Mouse (Mus musculus) olfactory bulb, adult 2 months (tissue): Measurements from ENCODE around the gene Col2a1.
A peak's percentile ranks its signal among the peaks of the same experiment; 100 is the strongest.

Experiments used
- CTCF ChIP-seq: fragments of 200-500 bp; IDR thresholded peaks from 2 replicates; pipeline ENCODE4 v1.5.1; 2012; ENCODE audit warnings: low read depth, mild to moderate bottlenecking, low read length, moderate library complexity; ENCODE audit not compliant: insufficient read depth
- POLR2A ChIP-seq: fragments of 200-500 bp; IDR thresholded peaks from 2 replicates; pipeline ENCODE4 v1.6.1; 2012; ENCODE audit warnings: mild to moderate bottlenecking, low read depth, low read length, moderate library complexity; ENCODE audit not compliant: insufficient read depth

DNA sequence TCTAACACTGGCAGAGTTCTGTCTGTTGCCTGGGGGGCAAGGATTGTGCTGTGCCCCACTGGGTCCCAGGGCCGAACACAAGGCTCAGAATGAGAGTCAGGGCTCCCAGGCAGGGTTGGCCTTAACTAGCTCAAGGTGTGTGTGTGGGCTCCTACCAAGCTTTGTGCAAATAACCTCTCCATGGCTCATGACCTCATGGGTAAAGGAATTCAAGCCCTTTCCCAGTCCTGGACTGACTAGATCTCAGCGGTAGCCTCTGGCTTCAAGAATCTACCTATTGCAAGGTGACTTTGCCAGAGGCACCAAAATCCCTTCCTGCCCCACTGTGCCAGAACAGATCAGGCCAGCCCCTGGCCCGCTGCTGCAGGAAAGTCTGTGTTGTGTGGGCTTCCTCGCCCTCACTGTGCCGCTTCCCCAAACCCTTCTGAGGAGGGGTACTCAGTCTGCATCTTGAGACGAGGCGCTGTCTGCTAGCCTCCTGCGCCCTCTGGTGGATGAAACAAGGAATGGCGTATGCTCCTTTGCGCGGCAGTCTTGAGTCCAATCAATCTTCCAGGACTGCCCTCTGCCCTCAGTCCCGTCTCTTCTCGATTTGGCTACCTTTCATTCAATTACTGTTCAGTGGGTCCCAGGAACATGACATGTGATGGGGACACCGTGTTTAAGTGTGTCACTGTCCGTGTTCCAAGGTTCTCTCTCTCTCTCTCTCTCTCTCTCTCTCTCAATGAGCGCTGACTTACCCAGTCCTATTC, 52.2 kb downstream of the Col2a1 start:
- peak; percentile 98 for TF ChIP-seq CTCF
- no peak for TF ChIP-seq POLR2A
